Mouse (Mus musculus) layer of hippocampus, postnatal 36 days (tissue): ENCODE measurements at regions not wholly inside any gene's neighbourhood (a gene's known extent, or its start where the extent isn't known, plus 50 kb on each side); places are given as distances from the start of the nearest gene placed in this dataset.
A peak's percentile ranks its signal among the peaks of the same experiment; 100 is the strongest.

ENCODE experiments used
- DNase-seq, 2 experiments: peaks; one replicate each; pipeline ENCODE4 v3.0.0; 2022

- DNase-seq, result no peak
Measured at GRCm38 (mm10) chr11:50547776-50548175, 54.1 kb upstream of the Adamts2 start.

- DNase-seq, result peak; percentile 39 to 45
Measured at GRCm38 (mm10) chr11:50546456-50547144, 55.3 kb upstream of the Adamts2 start.

DNA sequence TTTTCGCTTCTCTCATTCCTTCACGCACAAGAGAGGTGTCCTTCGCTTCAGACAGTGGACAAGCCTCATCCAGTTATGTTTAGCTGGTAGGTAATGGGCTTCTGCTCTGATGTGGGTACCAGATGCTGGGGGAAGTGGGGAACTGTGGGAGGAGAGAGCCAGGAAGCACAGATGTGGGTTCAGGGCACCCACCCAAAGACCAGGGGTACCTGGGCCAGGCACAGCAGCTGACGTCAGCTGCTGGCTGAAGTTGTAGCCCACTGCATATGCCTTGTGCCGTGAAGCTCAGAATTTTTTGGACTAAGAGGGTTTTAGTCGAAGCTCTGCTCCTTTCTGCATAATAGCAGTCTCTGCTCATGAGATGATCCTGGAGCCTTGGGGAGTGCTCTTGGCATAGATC, 56.5 kb upstream of the Adamts2 start:
- DNase-seq, result no peak

DNA sequence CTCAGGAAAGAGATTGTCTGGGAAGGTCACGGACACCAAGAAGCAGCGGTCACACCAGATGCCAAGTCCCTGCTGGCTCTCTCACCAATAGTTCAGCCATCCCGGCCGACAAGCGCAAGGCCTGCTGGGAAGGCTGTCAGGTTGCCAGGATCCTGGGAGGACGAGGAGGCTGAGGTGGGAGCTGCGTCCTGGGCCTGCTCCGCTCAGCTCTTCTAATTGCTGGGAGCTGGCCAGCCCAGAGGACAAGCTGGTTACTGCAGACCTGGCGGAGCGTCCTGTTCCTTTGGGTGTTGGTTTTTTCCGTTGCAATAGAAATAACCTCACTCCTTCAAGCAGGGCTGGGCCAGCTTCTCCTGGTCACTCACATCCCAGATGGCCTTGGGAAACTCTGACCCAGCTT, 61.7 kb upstream of the Adamts2 start:
- no peak for DNase-seq

DNA sequence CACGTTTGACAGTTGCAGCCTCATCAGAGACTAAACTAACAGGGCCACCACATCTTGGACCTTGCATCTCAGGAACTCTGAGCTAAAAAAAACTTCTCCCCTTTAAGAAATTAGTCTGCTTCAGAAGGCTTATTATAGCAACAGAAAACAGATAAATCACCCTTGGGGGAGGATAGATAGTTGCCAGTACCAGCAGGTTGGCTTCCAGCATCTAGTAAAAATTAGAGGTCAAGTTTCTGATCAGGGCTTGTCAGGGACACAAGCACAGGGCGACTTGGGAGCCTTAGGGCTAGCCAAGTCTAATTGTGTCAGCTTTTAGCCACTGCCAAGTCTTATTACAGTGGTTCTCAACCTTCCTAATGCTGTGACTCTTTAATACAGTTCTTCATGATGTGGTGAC, 67.6 kb upstream of the Adamts2 start:
- no peak for DNase-seq

- DNase-seq, result no peak
Measured at GRCm38 (mm10) chr11:50527923-50528322, 74.0 kb upstream of the Adamts2 start.

DNA sequence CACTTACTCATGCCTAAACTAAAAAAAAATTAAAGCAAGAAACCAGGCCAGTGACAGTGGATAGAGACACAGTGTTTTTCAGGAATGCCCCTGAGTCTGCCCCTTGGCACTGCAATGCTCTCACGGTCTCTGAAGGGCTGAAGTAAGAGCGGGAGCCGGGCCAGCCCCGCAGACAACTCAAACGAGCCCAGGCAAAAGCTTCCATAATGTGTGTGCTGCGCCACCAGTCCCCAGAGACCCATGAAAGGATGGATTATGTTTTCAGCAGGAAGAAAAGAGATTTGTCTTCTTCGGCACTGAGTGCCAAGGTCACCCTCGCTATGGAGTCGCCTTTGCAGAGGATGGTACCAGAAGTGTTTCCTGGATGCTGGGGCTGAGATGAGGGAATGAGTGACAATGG, 81.7 kb upstream of the Adamts2 start:
- no peak for DNase-seq

- no peak for DNase-seq
Measured at GRCm38 (mm10) chr11:50507882-50508281, 77.0 kb upstream of the Rufy1 start.

GRCm38 (mm10) chr11:50507498-50507824, 76.5 kb upstream of the Rufy1 start:
- DNase-seq, result no peak

GRCm38 (mm10) chr11:50506820-50507497, 76.0 kb upstream of the Rufy1 start:
- DNase-seq, result no peak

GRCm38 (mm10) chr11:50501352-50501751, 70.4 kb upstream of the Rufy1 start:
- no peak for DNase-seq

- no peak for DNase-seq
Measured at GRCm38 (mm10) chr11:50493123-50493476, 62.2 kb upstream of the Rufy1 start.

GRCm38 (mm10) chr11:50492399-50493122, 61.6 kb upstream of the Rufy1 start:
- peak; percentile 11 to 37 for DNase-seq

DNA sequence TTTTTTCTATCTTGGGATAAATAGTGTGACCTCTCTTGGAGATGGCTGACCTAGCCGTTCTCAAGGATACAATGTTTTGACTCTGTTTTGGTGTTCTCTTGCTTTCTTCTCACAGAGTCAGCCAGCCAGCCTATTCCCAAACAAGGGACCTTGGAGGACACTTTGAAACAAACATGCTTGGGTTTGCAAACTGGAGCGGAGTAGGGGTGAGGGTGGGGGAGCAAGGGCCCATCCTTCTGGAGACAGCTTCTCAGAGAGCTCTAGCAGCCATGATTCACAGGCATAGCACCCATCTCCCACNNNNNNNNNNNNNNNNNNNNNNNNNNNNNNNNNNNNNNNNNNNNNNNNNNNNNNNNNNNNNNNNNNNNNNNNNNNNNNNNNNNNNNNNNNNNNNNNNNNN, 52.9 kb upstream of the Rufy1 start:
- no peak for DNase-seq

DNA sequence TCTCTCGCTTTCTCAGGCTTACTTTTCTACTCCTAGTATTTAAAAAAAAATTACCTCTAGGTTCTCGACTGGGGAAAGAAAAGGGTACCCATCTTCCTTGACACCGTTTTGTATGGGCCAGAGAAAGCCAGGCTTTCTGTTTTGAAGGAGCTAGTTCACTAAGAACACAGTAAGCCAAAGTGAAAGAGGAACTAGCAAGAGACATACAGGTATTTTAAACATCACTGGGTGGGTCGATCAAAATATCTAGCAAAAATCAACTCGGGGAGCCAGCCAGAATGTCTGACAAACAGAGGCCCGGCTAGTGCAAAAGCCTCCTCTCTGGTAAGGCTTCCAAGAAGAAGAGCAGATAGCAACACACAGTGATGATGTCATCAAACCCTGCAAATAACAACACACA, 52.2 kb upstream of the Rufy1 start:
- no peak for DNase-seq

- no peak for DNase-seq
Measured at GRCm38 (mm10) chr11:50482607-50483006, 51.7 kb upstream of the Rufy1 start.
